Mouse (Mus musculus): Measurements from ENCODE around the gene Arcn1.

GRCm38 (mm10) chr9:44719632-44720357, 47.9 kb downstream of the Arcn1 start:
- TF ChIP-seq GATA1 (IDR thresholded peaks at IDR 0.05; ENCODE audit: low read length) (no peak), TAL1 (IDR thresholded peaks at IDR 0.05; ENCODE audit: low read length) (no peak)

Measured in erythroblast, embryonic 14.5 days (primary cell).